Mouse (Mus musculus): ENCODE data around the gene Sgk1. TPM values are rescaled to one million over a fixed set of nuclear protein-coding genes. Genes with fewer than 3 reads are reported as not detected.

The Sgk1 gene
- polyA plus RNA-seq, 1 experiment from 2014 or later = 29.6 TPM

- no peak overlapping the region for H3K4me3 ChIP-seq (ENCODE audit: low read depth, low read length)
- WGBS = 86% methylated on average over 9 of the region's 9 CpGs
Measured at GRCm38 (mm10) chr10:21978421-21978820, 96.4 kb downstream of the Sgk1 start.

DNA sequence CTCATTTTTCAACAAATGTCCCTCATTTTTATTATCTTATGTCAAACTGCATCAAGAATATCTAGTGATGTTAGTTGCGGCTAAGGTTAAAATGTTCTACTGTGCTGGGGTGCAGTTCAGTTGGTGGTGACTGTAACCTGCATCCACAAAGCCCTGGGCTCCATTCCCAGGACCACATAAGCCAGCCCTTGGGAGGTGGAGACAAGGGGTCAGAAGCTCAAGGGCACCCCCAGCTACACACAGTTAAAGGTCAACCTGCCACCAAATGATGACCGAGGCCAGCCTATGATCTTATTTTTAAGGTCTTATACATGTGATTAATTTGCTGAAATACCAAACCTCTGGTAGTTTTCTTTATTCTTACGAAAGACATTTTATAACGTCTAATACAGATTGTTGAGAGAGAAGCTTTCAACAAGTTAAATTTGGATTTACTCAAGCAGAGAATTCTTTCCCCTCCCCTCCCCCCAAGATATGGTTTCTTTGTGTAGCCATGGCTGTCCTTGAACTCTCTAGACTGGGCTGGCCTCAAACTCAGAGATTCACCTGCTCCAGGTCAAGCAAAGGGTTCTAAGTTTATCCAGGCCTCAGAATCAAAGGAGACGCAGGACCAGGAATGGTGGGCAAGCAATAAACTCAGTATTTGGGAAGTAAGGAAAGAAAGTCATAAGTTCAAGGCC lies 97.4 kb downstream of the Sgk1 start:
- DNase-seq (ENCODE audit: low spot score) (no peak), ATAC-seq (replicated peaks; ENCODE audit: low FRiP score, low TSS enrichment, low read depth) (no peak)
- H3K4me1 ChIP-seq (replicated peaks; ENCODE audit: control insufficient read depth, insufficient read depth, low read length) = no peaks in the 10 kb centered on the region
- H3K27ac ChIP-seq (ENCODE audit: low read depth) = no peak overlapping the region
- H3K9me3 ChIP-seq (ENCODE audit: control insufficient read depth, low read length) = no peaks in the 10 kb centered on the region
- 89% methylated on average over 5 of the region's 5 CpGs for WGBS
- H3K27me3 ChIP-seq (replicated peaks; ENCODE audit: control insufficient read depth, insufficient read depth, low read length) = no peaks in the 10 kb centered on the region
- no peak overlapping the region for H3K4me3 ChIP-seq (ENCODE audit: low read depth, low read length)
- no peaks in the 10 kb centered on the region for H3K36me3 ChIP-seq (ENCODE audit: control insufficient read depth, insufficient read depth, low read length)
- no peak overlapping the region for H3K9ac ChIP-seq (ENCODE audit: low read length)
- H3K4me2 ChIP-seq (ENCODE audit: low read length) = no peak overlapping the region

More at GRCm38 (mm10) chr10:21978421-21978820, 96.4 kb downstream of the Sgk1 start:
- Histone ChIP-seq H3K4me1 (replicated peaks; ENCODE audit: control insufficient read depth, insufficient read depth, low read length) (no peaks in the 10 kb centered on the region), H3K27me3 (replicated peaks; ENCODE audit: control insufficient read depth, insufficient read depth, low read length) (no peaks in the 10 kb centered on the region), H3K9ac (ENCODE audit: low read length) (no peak overlapping the region), H3K4me2 (ENCODE audit: low read length) (no peak overlapping the region), H3K36me3 (ENCODE audit: control insufficient read depth, insufficient read depth, low read length) (no peaks in the 10 kb centered on the region), H3K27ac (ENCODE audit: low read depth) (no peak overlapping the region), H3K9me3 (ENCODE audit: control insufficient read depth, low read length) (no peaks in the 10 kb centered on the region)
- ATAC-seq (replicated peaks; ENCODE audit: low FRiP score, low TSS enrichment, low read depth) (no peak), DNase-seq (ENCODE audit: low spot score) (no peak)

DNA sequence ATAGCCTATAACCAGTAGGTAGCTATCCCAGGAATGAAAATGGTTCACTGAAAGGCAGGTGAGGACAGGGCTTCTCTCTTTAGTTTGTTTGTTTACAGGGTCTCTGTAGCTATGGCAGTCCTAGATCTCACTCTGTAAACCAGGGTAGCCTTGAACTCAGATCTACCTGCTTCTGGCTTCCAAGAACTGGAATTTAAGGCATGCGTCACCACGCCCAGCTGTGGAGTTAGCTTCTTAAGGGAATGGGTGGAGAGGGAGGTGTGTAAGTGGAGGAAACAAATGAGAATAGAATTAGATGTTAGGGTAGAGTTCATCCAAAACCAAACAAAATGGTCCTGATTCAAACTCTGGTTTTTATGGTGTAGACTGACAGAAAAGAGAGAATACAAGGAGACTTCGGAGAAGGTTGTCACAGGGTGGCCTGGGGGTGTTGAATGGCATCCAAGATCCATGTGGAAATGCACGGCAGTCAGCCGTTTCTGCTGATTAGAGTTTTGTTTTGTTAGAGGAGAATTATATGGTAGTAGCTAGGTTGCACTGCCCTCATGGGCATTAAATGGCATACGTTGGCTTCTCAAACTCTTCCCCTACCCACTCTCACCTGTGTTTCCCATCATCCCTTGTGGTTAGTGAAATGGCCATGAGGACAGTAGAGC lies 98.9 kb downstream of the Sgk1 start:
- DNase-seq (ENCODE audit: low spot score) (no peak), ATAC-seq (replicated peaks; ENCODE audit: low FRiP score, low TSS enrichment, low read depth) (no peak)
- 82% methylated on average over 6 of the region's 6 CpGs for WGBS
- Histone ChIP-seq H3K36me3 (ENCODE audit: control insufficient read depth, insufficient read depth, low read length) (no peaks in the 10 kb centered on the region), H3K4me1 (replicated peaks; ENCODE audit: control insufficient read depth, insufficient read depth, low read length) (no peaks in the 10 kb centered on the region), H3K4me2 (ENCODE audit: low read length) (no peak overlapping the region), H3K9ac (ENCODE audit: low read length) (no peak overlapping the region), H3K9me3 (ENCODE audit: control insufficient read depth, low read length) (no peaks in the 10 kb centered on the region), H3K27ac (ENCODE audit: low read depth) (no peak overlapping the region), H3K27me3 (replicated peaks; ENCODE audit: control insufficient read depth, insufficient read depth, low read length) (no peaks in the 10 kb centered on the region), H3K4me3 (ENCODE audit: low read depth, low read length) (no peak overlapping the region)

DNA sequence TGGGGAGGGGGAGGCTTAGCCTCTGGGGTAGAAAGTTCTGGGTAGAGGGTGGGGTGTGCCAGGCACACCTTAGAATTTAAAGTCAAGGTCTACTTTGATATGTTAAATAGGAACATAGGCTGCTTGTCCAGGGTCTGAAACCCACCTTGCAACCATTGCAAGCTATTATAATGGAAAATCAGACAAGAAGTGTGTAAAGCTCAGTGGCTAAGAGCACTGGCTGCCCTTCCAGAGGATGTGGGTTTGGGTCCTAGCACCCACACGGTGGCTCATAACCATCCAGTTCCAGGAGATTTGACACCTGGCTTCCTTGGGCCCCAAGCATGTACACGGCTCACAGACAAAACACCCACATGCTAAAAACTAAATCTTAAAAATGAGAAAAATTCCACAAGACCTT lies 100.3 kb downstream of the Sgk1 start:
- H3K27me3 ChIP-seq (replicated peaks; ENCODE audit: control insufficient read depth, insufficient read depth, low read length) = no peaks in the 10 kb centered on the region
- ATAC-seq (replicated peaks; ENCODE audit: low FRiP score, low TSS enrichment, low read depth) (no peak), DNase-seq (ENCODE audit: low spot score) (no peak)
- H3K27ac ChIP-seq (ENCODE audit: low read depth) = no peak overlapping the region
- WGBS = 89% methylated on average over 2 of the region's 2 CpGs
- no peak overlapping the region for H3K4me3 ChIP-seq (ENCODE audit: low read depth, low read length)
- no peaks in the 10 kb centered on the region for H3K36me3 ChIP-seq (ENCODE audit: control insufficient read depth, insufficient read depth, low read length)
- H3K9me3 ChIP-seq (ENCODE audit: control insufficient read depth, low read length) = no peaks in the 10 kb centered on the region
- no peak overlapping the region for H3K4me2 ChIP-seq (ENCODE audit: low read length)
- no peaks in the 10 kb centered on the region for H3K4me1 ChIP-seq (replicated peaks; ENCODE audit: control insufficient read depth, insufficient read depth, low read length)
- H3K9ac ChIP-seq (ENCODE audit: low read length) = no peak overlapping the region

- Histone ChIP-seq H3K27ac (ENCODE audit: low read depth) (no peak overlapping the region), H3K9ac (ENCODE audit: low read length) (no peak overlapping the region), H3K36me3 (ENCODE audit: control insufficient read depth, insufficient read depth, low read length) (no peaks in the 10 kb centered on the region), H3K4me3 (ENCODE audit: low read depth, low read length) (no peak overlapping the region), H3K4me1 (replicated peaks; ENCODE audit: control insufficient read depth, insufficient read depth, low read length) (peaks cover 10% of the 10 kb centered on the region), H3K27me3 (replicated peaks; ENCODE audit: control insufficient read depth, insufficient read depth, low read length) (peaks cover 12% of the 10 kb centered on the region; the same call in 1 of the 2 replicates), H3K4me2 (ENCODE audit: low read length) (no peak overlapping the region), H3K9me3 (ENCODE audit: control insufficient read depth, low read length) (no peaks in the 10 kb centered on the region)
- no peak for ATAC-seq (replicated peaks; ENCODE audit: low FRiP score, low TSS enrichment, low read depth)
- no peak for DNase-seq (ENCODE audit: low spot score)
- 79% methylated on average over 5 of the region's 5 CpGs for WGBS
Measured at GRCm38 (mm10) chr10:21988489-21988888, 106.5 kb downstream of the Sgk1 start.

DNA sequence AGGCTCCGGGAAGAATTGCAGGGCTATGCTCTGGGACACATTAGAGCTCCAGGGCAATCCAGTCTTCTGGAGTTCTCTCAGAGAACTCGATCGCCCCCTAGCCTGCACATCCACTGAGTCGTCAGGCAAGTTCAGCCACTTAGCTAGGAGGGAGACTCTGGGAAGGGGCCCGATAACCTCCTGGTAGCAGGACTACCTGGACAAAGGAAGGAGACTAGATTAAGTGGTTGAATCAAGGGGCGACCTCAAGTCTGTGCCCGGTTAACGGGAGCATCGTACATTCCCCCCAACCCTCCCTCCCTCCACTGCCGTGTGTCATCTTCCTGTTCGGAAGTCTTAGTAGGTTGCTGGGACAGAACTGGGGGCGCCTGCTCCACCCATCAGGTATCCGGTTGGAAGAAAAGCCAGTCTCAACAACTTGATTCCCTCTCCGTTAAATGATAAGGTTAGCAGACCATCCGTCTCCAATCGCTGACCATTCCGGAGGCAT lies 109.4 kb downstream of the Sgk1 start:
- Histone ChIP-seq H3K36me3 (ENCODE audit: control insufficient read depth, insufficient read depth, low read length) (no peaks in the 10 kb centered on the region), H3K27ac (ENCODE audit: low read depth) (no peak overlapping the region), H3K9me3 (ENCODE audit: control insufficient read depth, low read length) (no peaks in the 10 kb centered on the region), H3K4me1 (replicated peaks; ENCODE audit: control insufficient read depth, insufficient read depth, low read length) (peaks cover 13% of the 10 kb centered on the region), H3K4me2 (ENCODE audit: low read length) (peak overlapping the region; percentile 43), H3K27me3 (replicated peaks; ENCODE audit: control insufficient read depth, insufficient read depth, low read length) (peaks cover 12% of the 10 kb centered on the region; the same call in 1 of the 2 replicates), H3K9ac (ENCODE audit: low read length) (0 out of 2 replicates have a peak overlapping the region, but pooled peaks have one; percentile 5), H3K4me3 (ENCODE audit: low read depth, low read length) (peak overlapping the region; percentile 76)
- no peak for ATAC-seq (replicated peaks; ENCODE audit: low FRiP score, low TSS enrichment, low read depth)
- peak; percentile 84 for DNase-seq (ENCODE audit: low spot score)
- WGBS = 22% methylated on average over 17 of the region's 17 CpGs

DNA sequence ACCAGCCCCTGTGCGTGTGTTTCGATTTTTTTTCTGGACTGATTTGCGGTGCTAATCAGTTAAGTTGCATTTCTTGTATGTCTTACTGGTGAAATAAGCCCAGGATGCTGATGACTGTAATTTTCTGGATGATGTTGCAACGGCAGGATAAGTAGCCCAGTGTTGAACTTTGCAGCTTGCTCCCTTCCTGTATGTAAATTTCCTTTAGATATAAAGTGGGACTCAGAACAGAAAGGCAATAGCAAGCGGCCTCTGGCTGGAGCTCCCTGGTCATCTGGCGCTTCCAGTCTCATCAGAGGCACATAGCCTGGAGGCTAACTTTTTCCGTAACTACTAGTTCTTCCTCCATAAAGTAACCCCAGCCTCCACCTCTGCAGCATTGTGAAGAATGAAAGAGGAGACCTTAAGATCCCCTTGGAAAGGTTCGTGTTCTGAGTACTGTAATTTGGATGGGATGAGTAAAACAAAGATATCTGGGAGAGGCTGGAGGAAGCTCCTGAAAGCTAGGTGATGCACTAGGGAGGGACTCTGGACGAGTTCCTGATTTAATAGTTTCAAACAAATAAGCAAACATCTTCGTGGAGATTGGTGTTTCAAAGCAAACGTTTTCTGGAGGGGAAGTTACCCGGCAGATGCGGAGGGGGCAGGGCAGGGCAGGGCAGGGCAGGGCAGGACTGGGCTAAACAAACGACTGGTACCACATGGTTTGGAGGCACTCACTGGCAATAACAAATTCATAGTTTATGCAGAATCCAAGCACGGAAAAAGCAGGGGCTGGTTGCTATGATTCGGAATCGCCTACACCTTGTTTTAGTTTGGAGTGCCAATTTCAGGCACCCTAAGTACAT lies 110.2 kb downstream of the Sgk1 start:
- Histone ChIP-seq H3K27ac (ENCODE audit: low read depth) (peak overlapping the region; percentile 91; the same call in 1 of the 2 replicates), H3K9ac (ENCODE audit: low read length) (peak overlapping the region; percentile 30), H3K4me2 (ENCODE audit: low read length) (peak overlapping the region; percentile 84), H3K27me3 (replicated peaks; ENCODE audit: control insufficient read depth, insufficient read depth, low read length) (peaks cover 12% of the 10 kb centered on the region; the same call in 1 of the 2 replicates), H3K36me3 (ENCODE audit: control insufficient read depth, insufficient read depth, low read length) (peaks cover 6% of the 10 kb centered on the region; the same call in 1 of the 2 replicates), H3K9me3 (ENCODE audit: control insufficient read depth, low read length) (no peaks in the 10 kb centered on the region), H3K4me1 (replicated peaks; ENCODE audit: control insufficient read depth, insufficient read depth, low read length) (peaks cover 13% of the 10 kb centered on the region), H3K4me3 (ENCODE audit: low read depth, low read length) (peak overlapping the region; percentile 76)
- ATAC-seq (replicated peaks; ENCODE audit: low FRiP score, low TSS enrichment, low read depth) = no peak
- WGBS = 23% methylated on average over 17 of the region's 17 CpGs
- DNase-seq (ENCODE audit: low spot score) = no peak

DNA sequence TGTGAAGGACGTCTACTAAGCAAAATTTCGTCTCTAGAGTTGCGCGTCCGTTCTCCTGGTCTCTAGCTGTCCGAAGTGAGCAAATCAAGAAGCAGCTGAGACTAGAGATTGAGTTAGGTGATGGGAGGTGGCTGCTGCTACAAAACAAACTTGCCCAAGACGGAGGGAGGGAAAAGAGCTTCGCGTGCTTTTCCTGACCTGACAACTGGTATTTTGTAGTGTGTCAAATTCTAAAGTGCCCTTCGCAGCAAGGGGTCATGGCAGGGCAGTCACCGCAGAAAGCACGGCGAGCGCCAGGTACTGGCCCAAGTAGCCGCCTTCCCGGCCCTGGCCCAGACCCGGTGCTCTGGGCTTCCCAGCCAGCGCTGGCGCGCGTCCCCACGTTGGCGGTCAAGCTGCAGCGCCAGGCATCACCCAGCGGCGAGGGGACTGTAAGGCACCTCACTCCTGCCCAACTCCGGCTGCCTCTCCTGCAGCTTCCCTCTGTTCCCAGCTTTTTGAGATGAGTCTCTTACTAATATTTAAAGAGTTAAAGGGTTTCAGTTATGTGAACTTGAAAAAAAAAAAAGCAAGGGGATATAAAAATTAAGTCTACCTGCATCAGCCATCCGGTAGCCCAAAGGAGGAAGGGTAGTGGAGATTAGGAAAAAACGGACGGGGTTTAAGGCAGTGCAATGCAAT lies 111.0 kb downstream of the Sgk1 start:
- ATAC-seq (replicated peaks; ENCODE audit: low FRiP score, low TSS enrichment, low read depth) (0 out of 2 replicates have a peak, but pooled peaks have one; percentile 9), DNase-seq (ENCODE audit: low spot score) (peak; percentile 81)
- 2% methylated on average over 30 of the region's 30 CpGs for WGBS
- no peaks in the 10 kb centered on the region for H3K9me3 ChIP-seq (ENCODE audit: control insufficient read depth, low read length)
- H3K27ac ChIP-seq (ENCODE audit: low read depth) = peak overlapping the region; percentile 91; the same call in 1 of the 2 replicates
- H3K4me2 ChIP-seq (ENCODE audit: low read length) = peak overlapping the region; percentile 84
- peaks cover 12% of the 10 kb centered on the region for H3K36me3 ChIP-seq (ENCODE audit: control insufficient read depth, insufficient read depth, low read length)
- H3K27me3 ChIP-seq (replicated peaks; ENCODE audit: control insufficient read depth, insufficient read depth, low read length) = peaks cover 12% of the 10 kb centered on the region; the same call in 1 of the 2 replicates
- peaks cover 13% of the 10 kb centered on the region for H3K4me1 ChIP-seq (replicated peaks; ENCODE audit: control insufficient read depth, insufficient read depth, low read length)
- H3K4me3 ChIP-seq (ENCODE audit: low read depth, low read length) = peak overlapping the region; percentile 76
- peak overlapping the region; percentile 30 for H3K9ac ChIP-seq (ENCODE audit: low read length)

Measured in intestine, embryonic 14.5 days (tissue).